In genomic region chr17:33684671-33685231, GRCm38 (mm10) we compare ENCODE assay signal across 8 mouse cellular contexts. TPM values are rescaled to one million over a fixed set of nuclear protein-coding genes. Genes with fewer than 3 reads are reported as not detected.
DNase-seq lines count a peak whose midpoint lies in the region; ATAC-seq lines count a peak whose summit lies in the region.

No protein-coding gene starts in this region.

- H3K4me3 ChIP-seq in neural tube, embryonic 11.5 days (ENCODE audit: low read depth, low read length), result peak overlapping the region; percentile 88
- H3K4me3 ChIP-seq in limb, embryonic 10.5 days, result peak overlapping the region; percentile 93
- peak overlapping the region; percentile 90 for H3K4me3 ChIP-seq in midbrain, embryonic 12.5 days

- H3K4me1 ChIP-seq in neural tube, embryonic 11.5 days (ENCODE audit: control insufficient read depth, insufficient read depth, low read length), result peaks cover 26% of the 10 kb centered on the region
- H3K4me1 ChIP-seq in limb, embryonic 10.5 days, result peaks cover 33% of the 10 kb centered on the region
- peaks cover 31% of the 10 kb centered on the region for H3K4me1 ChIP-seq in midbrain, embryonic 12.5 days

- DNase-seq in neural tube, embryonic 11.5 days (ENCODE audit: low spot score), result peak; percentile 79
- no peak for DNase-seq in neural tube, embryonic 10.5 days (ENCODE audit: extremely low spot score, low spot score)
- peak; percentile 83 for DNase-seq in embryo, embryonic 11 days
- DNase-seq in gastrocnemius, postnatal 36 days, result peak; percentile 32 to 51
- DNase-seq in kidney, adult 11 months, result peak; percentile 57
- DNase-seq in limb, embryonic 10.5 days (ENCODE audit: low spot score), result peak; percentile 77
- peak; percentile 63 to 79 for DNase-seq in spleen, postnatal 10 days (ENCODE audit: low spot score in 2 of 2)

- intact Hi-C loops in gastrocnemius, postnatal 36 days (cut with DNase I), result no loop called here

- WGBS in neural tube, embryonic 11.5 days, result 0% methylated on average over 44 of the region's 44 CpGs
- under 1% methylated on average over 44 of the region's 44 CpGs for WGBS in limb, embryonic 10.5 days
- WGBS in midbrain, embryonic 12.5 days, result under 1% methylated on average over 44 of the region's 44 CpGs

- no peaks in the 10 kb centered on the region for H3K9me3 ChIP-seq in neural tube, embryonic 11.5 days (ENCODE audit: control insufficient read depth, low read length)
- no peaks in the 10 kb centered on the region for H3K9me3 ChIP-seq in limb, embryonic 10.5 days (replicated peaks)
- no peaks in the 10 kb centered on the region for H3K9me3 ChIP-seq in midbrain, embryonic 12.5 days

- H3K9ac ChIP-seq in neural tube, embryonic 11.5 days (ENCODE audit: low read length), result peak overlapping the region; percentile 100
- H3K9ac ChIP-seq in midbrain, embryonic 12.5 days (replicated peaks), result peak overlapping the region; percentile 97

- peaks cover 2% of the 10 kb centered on the region; the same call in 1 of the 2 replicates for H3K36me3 ChIP-seq in neural tube, embryonic 11.5 days (ENCODE audit: control insufficient read depth, insufficient read depth, low read length)
- H3K36me3 ChIP-seq in limb, embryonic 10.5 days, result peaks cover 25% of the 10 kb centered on the region
- peaks cover 12% of the 10 kb centered on the region; the same call in 1 of the 2 replicates for H3K36me3 ChIP-seq in midbrain, embryonic 12.5 days

- H3K27ac ChIP-seq in neural tube, embryonic 11.5 days (ENCODE audit: low read depth, low read length), result peak overlapping the region; percentile 97
- peak overlapping the region; percentile 99 for H3K27ac ChIP-seq in limb, embryonic 10.5 days
- H3K27ac ChIP-seq in midbrain, embryonic 12.5 days (replicated peaks), result peak overlapping the region; percentile 95

- peak overlapping the region; percentile 96 for H3K4me2 ChIP-seq in neural tube, embryonic 11.5 days (ENCODE audit: low read depth)
- peak overlapping the region; percentile 97 for H3K4me2 ChIP-seq in midbrain, embryonic 12.5 days (replicated peaks)

- peak; percentile 67 for ATAC-seq in neural tube, embryonic 11.5 days (ENCODE audit: insufficient read depth, low FRiP score, low TSS enrichment)
- ATAC-seq in midbrain, embryonic 12.5 days (ENCODE audit: low FRiP score, low read depth), result peak; percentile 79

- H3K27me3 ChIP-seq in neural tube, embryonic 11.5 days (ENCODE audit: control insufficient read depth, insufficient read depth, low read length), result no peaks in the 10 kb centered on the region
- no peaks in the 10 kb centered on the region for H3K27me3 ChIP-seq in limb, embryonic 10.5 days (ENCODE audit: low read depth, poor library complexity, severe bottlenecking)
- H3K27me3 ChIP-seq in midbrain, embryonic 12.5 days, result no peaks in the 10 kb centered on the region

RNA-seq across cellular contexts. Expression of gene Hnrnpm, which starts 1.9 kb away (rescaled TPM):
- 554 and 558 TPM in 2 replicates for polyA plus RNA-seq in neural tube, embryonic 11.5 days (2014; fragmentation: Nextera tagmentation; extraction: Ambion mirVana)
- total RNA-seq in gastrocnemius, postnatal 36 days (2021), result 10 to 100 TPM; 57.9 to 64.7 TPM
- 481 and 555 TPM in 2 replicates for polyA plus RNA-seq in limb, embryonic 10.5 days (2016; fragmentation: Nextera tagmentation; extraction: Ambion mirVana)
- polyA plus RNA-seq in midbrain, embryonic 12.5 days (2016; fragmentation: Nextera tagmentation; extraction: Ambion mirVana), result 441 and 462 TPM in 2 replicates

RNA-seq across cellular contexts. Expression of gene March2, which starts 33.7 kb away (rescaled TPM):
- 39.3 and 43.8 TPM in 2 replicates for polyA plus RNA-seq in neural tube, embryonic 11.5 days (2014; fragmentation: Nextera tagmentation; extraction: Ambion mirVana)
- 10 to 100 TPM; 83.8 to 92.6 TPM for total RNA-seq in gastrocnemius, postnatal 36 days (2021)
- 30.1 and 32.5 TPM in 2 replicates for polyA plus RNA-seq in limb, embryonic 10.5 days (2016; fragmentation: Nextera tagmentation; extraction: Ambion mirVana)
- 46.7 and 52.2 TPM in 2 replicates for polyA plus RNA-seq in midbrain, embryonic 12.5 days (2016; fragmentation: Nextera tagmentation; extraction: Ambion mirVana)

RNA-seq across cellular contexts. Expression of gene Pram1, which starts 46.9 kb away (rescaled TPM):
- polyA plus RNA-seq in neural tube, embryonic 11.5 days (2014; fragmentation: Nextera tagmentation; extraction: Ambion mirVana), result 0.20 and 1.0 TPM in 2 replicates
- total RNA-seq in gastrocnemius, postnatal 36 days (2021), result not detected
- polyA plus RNA-seq in limb, embryonic 10.5 days (2016; fragmentation: Nextera tagmentation; extraction: Ambion mirVana), result 0.56 and 0.66 TPM in 2 replicates
- polyA plus RNA-seq in midbrain, embryonic 12.5 days (2016; fragmentation: Nextera tagmentation; extraction: Ambion mirVana), result 0.63 and 0.84 TPM in 2 replicates

RNA-seq across cellular contexts. Expression of gene Zfp414, which starts 55.9 kb away (rescaled TPM):
- polyA plus RNA-seq in neural tube, embryonic 11.5 days (2014; fragmentation: Nextera tagmentation; extraction: Ambion mirVana), result 68.8 and 71.0 TPM in 2 replicates
- total RNA-seq in gastrocnemius, postnatal 36 days (2021), result 1 to 10 TPM; 6.6 to 7.8 TPM
- polyA plus RNA-seq in limb, embryonic 10.5 days (2016; fragmentation: Nextera tagmentation; extraction: Ambion mirVana), result 39.4 and 42.2 TPM in 2 replicates
- 47.3 and 57.7 TPM in 2 replicates for polyA plus RNA-seq in midbrain, embryonic 12.5 days (2016; fragmentation: Nextera tagmentation; extraction: Ambion mirVana)
